17 mouse cellular contexts compared by ENCODE assay signal in genomic region chr7:143265829-143266438, GRCm38 (mm10).
DNase-seq lines count a peak whose midpoint lies in the region; ATAC-seq and TF ChIP-seq lines count a peak whose summit lies in the region.
"Had no signal": no experiment of that assay in that cellular context is flagged by ENCODE, and none has a peak within 500 bp of the region (broad histone marks: within the 10 kb centered on the region; RNA-seq: fewer than 3 reads in every experiment).

No protein-coding gene starts in this region.

- DNase-seq in heart, embryonic 10.5 days (ENCODE audit: low spot score) = peak; percentile 74
- no peak for DNase-seq in heart, adult 9 months (ENCODE audit: low spot score in 2 of 2)
- peak; percentile 17 for DNase-seq in testis, postnatal 10 days (ENCODE audit: low spot score)
- DNase-seq in testis, postnatal 14 days (ENCODE audit: low spot score) = no peak
- DNase-seq in limb, embryonic 11.5 days (ENCODE audit: low spot score) = peak; percentile 19
- peak; percentile 12 for DNase-seq in stomach, postnatal 0 days (ENCODE audit: low spot score)
- DNase-seq in forebrain, embryonic 14.5 days (ENCODE audit: low spot score) = no peak
- DNase-seq: cerebellum, adult 18-20 months; heart, adult 18-20 months; kidney, adult 18-20 months; lung, adult 2 months; midbrain, embryonic 14.5 days; thymus, postnatal 4 days had no signal

- WGBS in heart, embryonic 10.5 days = 62% methylated on average over 8 of the region's 8 CpGs
- WGBS in limb, embryonic 11.5 days = 52% methylated on average over 8 of the region's 8 CpGs
- WGBS in stomach, postnatal 0 days = 39% methylated on average over 8 of the region's 8 CpGs
- 47% methylated on average over 8 of the region's 8 CpGs for WGBS in forebrain, embryonic 14.5 days
- 55% methylated on average over 8 of the region's 8 CpGs for WGBS in kidney, embryonic 15.5 days

- peaks cover 27% of the 10 kb centered on the region; the same call in 1 of the 2 replicates for H3K36me3 ChIP-seq in heart, embryonic 10.5 days
- no peaks in the 10 kb centered on the region for H3K36me3 ChIP-seq in limb, embryonic 11.5 days (ENCODE audit: control insufficient read depth, insufficient read depth, low read length)
- H3K36me3 ChIP-seq in stomach, postnatal 0 days (ENCODE audit: control insufficient read depth, insufficient read depth, low read length) = no peaks in the 10 kb centered on the region
- no peaks in the 10 kb centered on the region for H3K36me3 ChIP-seq in forebrain, embryonic 14.5 days (ENCODE audit: control insufficient read depth, insufficient read depth, low read length)
- peaks cover 3% of the 10 kb centered on the region; the same call in 1 of the 2 replicates for H3K36me3 ChIP-seq in kidney, embryonic 15.5 days

- H3K4me1 ChIP-seq in heart, embryonic 10.5 days = peaks cover 67% of the 10 kb centered on the region
- peaks cover 7% of the 10 kb centered on the region; the same call in 1 of the 2 replicates for H3K4me1 ChIP-seq in limb, embryonic 11.5 days (ENCODE audit: control insufficient read depth, insufficient read depth, low read length)
- peaks cover 7% of the 10 kb centered on the region for H3K4me1 ChIP-seq in stomach, postnatal 0 days (replicated peaks; ENCODE audit: control insufficient read depth, insufficient read depth)
- H3K4me1 ChIP-seq in forebrain, embryonic 14.5 days (ENCODE audit: control insufficient read depth, insufficient read depth, low read length) = no peaks in the 10 kb centered on the region
- peaks cover 15% of the 10 kb centered on the region for H3K4me1 ChIP-seq in kidney, embryonic 15.5 days

- no peak for ATAC-seq in limb, embryonic 11.5 days (ENCODE audit: insufficient number of reproducible peaks, low FRiP score, low TSS enrichment, low read depth)
- ATAC-seq in stomach, postnatal 0 days (ENCODE audit: low FRiP score, low TSS enrichment) = no peak
- no peak for ATAC-seq in forebrain, embryonic 14.5 days
- no peak for ATAC-seq in kidney, embryonic 15.5 days (replicated peaks; ENCODE audit: low FRiP score)
- ATAC-seq: forebrain, embryonic 16.5 days had no signal

- no peak overlapping the region for H3K4me3 ChIP-seq in heart, embryonic 10.5 days
- no peak overlapping the region for H3K4me3 ChIP-seq in limb, embryonic 11.5 days (ENCODE audit: low read depth, low read length)
- no peak overlapping the region for H3K4me3 ChIP-seq in stomach, postnatal 0 days (ENCODE audit: low read depth, low read length)
- H3K4me3 ChIP-seq in forebrain, embryonic 14.5 days (ENCODE audit: low read depth, low read length) = no peak overlapping the region
- H3K4me3 ChIP-seq in kidney, embryonic 15.5 days (replicated peaks) = no peak overlapping the region
- H3K4me3 ChIP-seq: hindbrain, embryonic 10.5 days had no signal

- no peaks in the 10 kb centered on the region for H3K27me3 ChIP-seq in heart, embryonic 10.5 days (ENCODE audit: insufficient read depth, poor library complexity, severe bottlenecking)
- no peaks in the 10 kb centered on the region for H3K27me3 ChIP-seq in limb, embryonic 11.5 days (ENCODE audit: control insufficient read depth, insufficient read depth, low read length)
- no peaks in the 10 kb centered on the region for H3K27me3 ChIP-seq in stomach, postnatal 0 days (ENCODE audit: control insufficient read depth, insufficient read depth, low read length)
- H3K27me3 ChIP-seq in forebrain, embryonic 14.5 days (replicated peaks; ENCODE audit: control insufficient read depth, insufficient read depth, low read length) = no peaks in the 10 kb centered on the region
- no peaks in the 10 kb centered on the region for H3K27me3 ChIP-seq in kidney, embryonic 15.5 days

- no peak for TF ChIP-seq EP300 in stomach, postnatal 0 days (optimal IDR thresholded peaks at IDR 0.05)

- no peak overlapping the region for H3K4me2 ChIP-seq in limb, embryonic 11.5 days (ENCODE audit: low read depth, severe bottlenecking)
- H3K4me2 ChIP-seq in stomach, postnatal 0 days (replicated peaks; ENCODE audit: low read depth) = no peak overlapping the region
- H3K4me2 ChIP-seq in forebrain, embryonic 14.5 days (ENCODE audit: low read length) = no peak overlapping the region
- H3K4me2 ChIP-seq in kidney, embryonic 15.5 days = no peak overlapping the region

- peak overlapping the region; percentile 36; the same call in 1 of the 2 replicates for H3K27ac ChIP-seq in heart, embryonic 10.5 days
- H3K27ac ChIP-seq in limb, embryonic 11.5 days (replicated peaks; ENCODE audit: low read depth, low read length) = no peak overlapping the region
- H3K27ac ChIP-seq in stomach, postnatal 0 days (replicated peaks) = no peak overlapping the region
- no peak overlapping the region for H3K27ac ChIP-seq in forebrain, embryonic 14.5 days (ENCODE audit: low read depth, low read length)
- H3K27ac ChIP-seq in kidney, embryonic 15.5 days = no peak overlapping the region
- H3K27ac ChIP-seq: hindbrain, embryonic 10.5 days; macrophage had no signal

- H3K9me3 ChIP-seq in heart, embryonic 10.5 days = no peaks in the 10 kb centered on the region
- no peaks in the 10 kb centered on the region for H3K9me3 ChIP-seq in limb, embryonic 11.5 days (ENCODE audit: control insufficient read depth, low read length)
- no peaks in the 10 kb centered on the region for H3K9me3 ChIP-seq in stomach, postnatal 0 days (ENCODE audit: control insufficient read depth, low read length)
- H3K9me3 ChIP-seq in forebrain, embryonic 14.5 days (replicated peaks; ENCODE audit: control insufficient read depth, low read length) = no peaks in the 10 kb centered on the region
- H3K9me3 ChIP-seq in kidney, embryonic 15.5 days (replicated peaks) = no peaks in the 10 kb centered on the region

- no peak overlapping the region for H3K9ac ChIP-seq in limb, embryonic 11.5 days (ENCODE audit: low read length)
- no peak overlapping the region for H3K9ac ChIP-seq in stomach, postnatal 0 days (ENCODE audit: low read length)
- no peak overlapping the region for H3K9ac ChIP-seq in forebrain, embryonic 14.5 days (ENCODE audit: low read length)
- H3K9ac ChIP-seq in kidney, embryonic 15.5 days = no peak overlapping the region

- TF ChIP-seq CTCF in stomach, postnatal 0 days (IDR thresholded peaks at IDR 0.05; ENCODE audit: low read depth) = no peak

Comparison
In these comparisons a context has a peak if more than half of its experiments do, and no peak if none do; other contexts are left out.
1. DNase-seq: peak in heart, embryonic 10.5 days (single experiment), testis, postnatal 10 days (single experiment), limb, embryonic 11.5 days (single experiment) and stomach, postnatal 0 days (single experiment); none in heart, adult 9 months (0 of 2), testis, postnatal 14 days (single experiment) and forebrain, embryonic 14.5 days (single experiment).